Mouse (Mus musculus): ENCODE measurements around the gene Olfr790. TPM values are rescaled to one million over a fixed set of nuclear protein-coding genes. Genes with fewer than 3 reads are reported as not detected.

Olfr790 gene
- polyA plus RNA-seq (2012; rRNA removed): not detected in 2 replicates

GRCm38 (mm10) chr10:129498192-129498591 lies at the start of gene Olfr790:
Gene Olfr790, plus strand, starts transcription at chr10:129498492.

DNA sequence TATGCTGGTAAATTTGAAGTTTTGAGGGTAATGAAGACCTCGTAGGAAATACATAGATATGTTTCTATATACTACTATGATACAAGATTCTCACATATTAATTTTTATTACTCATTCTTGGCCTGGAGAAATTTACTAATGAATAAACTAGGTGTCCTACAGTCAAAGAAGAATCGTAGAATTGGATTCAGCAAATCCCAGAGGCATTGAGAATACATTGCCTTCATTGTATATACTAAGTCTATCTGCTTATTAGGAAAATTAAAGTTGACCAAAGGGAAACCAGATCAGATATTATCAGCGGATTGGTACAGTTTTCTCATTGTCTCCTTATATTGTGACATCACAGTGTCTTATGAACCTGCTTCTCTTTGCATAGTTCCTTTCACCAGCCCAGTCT lies 36.7 kb upstream of the Olfr790 start, which contains the start of gene Olfr787:
Gene Olfr787, plus strand, starts transcription at position 301 of the 400 bp plus-strand sequence.

GRCm38 (mm10) chr10:129470698-129471097 lies 27.6 kb upstream of the Olfr790 start, which contains the start of gene Olfr788:
Gene Olfr788, plus strand, starts transcription at chr10:129470998.

DNA sequence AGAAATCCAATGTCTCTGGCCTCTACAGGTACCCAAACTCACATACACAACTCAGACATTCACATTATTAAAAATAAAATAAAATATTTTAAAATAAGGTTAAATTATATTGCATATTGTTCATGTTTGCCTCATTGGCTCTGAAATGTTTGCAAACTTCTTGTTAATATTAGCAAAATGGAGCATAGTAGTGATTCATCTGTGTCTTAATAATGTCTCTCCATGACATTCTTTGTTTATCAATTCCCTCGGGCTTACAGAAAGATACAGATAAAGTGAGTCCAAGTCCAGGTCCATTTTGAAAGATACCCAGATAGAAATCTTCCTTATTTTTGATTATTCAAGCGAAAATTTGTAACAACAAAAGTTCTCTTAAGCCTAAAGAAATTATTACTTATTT lies 13.8 kb upstream of the Olfr790 start, which contains the start of gene Olfr789:
Gene Olfr789, plus strand, starts transcription at position 301 of the 400 bp plus-strand sequence.

GRCm38 (mm10) chr10:129521492-129521891 lies 23.2 kb downstream of the Olfr790 start, which contains the start of gene Olfr791:
Gene Olfr791, plus strand, starts transcription at chr10:129521792.

GRCm38 (mm10) chr10:129538862-129539261 lies 40.6 kb downstream of the Olfr790 start, which contains the start of gene Olfr792:
Gene Olfr792, plus strand, starts transcription at chr10:129539162.

Other genes with a start within 250 kb of the Olfr790 start
- gene Olfr776, start 239.4 kb upstream of the Olfr790 start, polyA plus RNA-seq (2012; rRNA removed): not detected in 2 replicates
- gene Olfr777, start 227.0 kb upstream of the Olfr790 start, polyA plus RNA-seq (2012; rRNA removed): not detected in 2 replicates
- not detected in 2 replicates for gene Olfr780, start 180.4 kb upstream of the Olfr790 start, polyA plus RNA-seq (2012; rRNA removed)
- gene Olfr781, start 169.6 kb upstream of the Olfr790 start, polyA plus RNA-seq (2012; rRNA removed): not detected in 2 replicates
- not detected in 2 replicates for gene Olfr782, start 149.6 kb upstream of the Olfr790 start, polyA plus RNA-seq (2012; rRNA removed)
- gene Olfr784, start 114.4 kb upstream of the Olfr790 start, polyA plus RNA-seq (2012; rRNA removed): 0.07 and 0.08 TPM in 2 replicates
- gene Olfr785, start 93.1 kb upstream of the Olfr790 start, polyA plus RNA-seq (2012; rRNA removed): not detected in 2 replicates
- not detected in 2 replicates for gene Olfr786, start 71.2 kb upstream of the Olfr790 start, polyA plus RNA-seq (2012; rRNA removed)
- gene Olfr787, start 36.6 kb upstream of the Olfr790 start, polyA plus RNA-seq (2012; rRNA removed): not detected in 2 replicates
- gene Olfr788, start 27.5 kb upstream of the Olfr790 start, polyA plus RNA-seq (2012; rRNA removed): not detected in 2 replicates
- gene Olfr789, start 13.7 kb upstream of the Olfr790 start, polyA plus RNA-seq (2012; rRNA removed): not detected in 2 replicates
- gene Olfr791, start 23.3 kb downstream of the Olfr790 start, polyA plus RNA-seq (2012; rRNA removed): not detected in 2 replicates
- not detected in 2 replicates for gene Olfr792, start 40.7 kb downstream of the Olfr790 start, polyA plus RNA-seq (2012; rRNA removed)
- gene Olfr794, start 69.2 kb downstream of the Olfr790 start, polyA plus RNA-seq (2012; rRNA removed): not detected in 2 replicates
- not detected in 2 replicates for gene Olfr796, start 114.1 kb downstream of the Olfr790 start, polyA plus RNA-seq (2012; rRNA removed)
- gene Olfr798, start 129.4 kb downstream of the Olfr790 start, polyA plus RNA-seq (2012; rRNA removed): not detected in 2 replicates
- gene Olfr799, start 139.0 kb downstream of the Olfr790 start, polyA plus RNA-seq (2012; rRNA removed): not detected in 2 replicates
- gene Olfr800, start 159.2 kb downstream of the Olfr790 start, polyA plus RNA-seq (2012; rRNA removed): not detected in 2 replicates
- gene Olfr801, start 175.4 kb downstream of the Olfr790 start, polyA plus RNA-seq (2012; rRNA removed): not detected in 2 replicates
- gene Olfr802, start 189.7 kb downstream of the Olfr790 start, polyA plus RNA-seq (2012; rRNA removed): not detected in 2 replicates
- gene Olfr803, start 195.8 kb downstream of the Olfr790 start, polyA plus RNA-seq (2012; rRNA removed): not detected in 2 replicates
- gene Olfr804, start 204.7 kb downstream of the Olfr790 start, polyA plus RNA-seq (2012; rRNA removed): not detected in 2 replicates
- not detected in 2 replicates for gene Olfr805, start 230.9 kb downstream of the Olfr790 start, polyA plus RNA-seq (2012; rRNA removed)
- gene Olfr806, start 243.4 kb downstream of the Olfr790 start, polyA plus RNA-seq (2012; rRNA removed): not detected in 2 replicates

Measured in central nervous system, embryonic 18 days (tissue).